In genomic region chr14:116771671-116772070, GRCm38 (mm10) we compare ENCODE assay signal across 32 mouse cellular contexts.
"Had no signal": no experiment of that assay in that cellular context is flagged by ENCODE, and none has a peak within 500 bp of the region (broad histone marks: within the 10 kb centered on the region; RNA-seq: fewer than 3 reads in every experiment).

No protein-coding gene starts in this region.

- H3K9me3 ChIP-seq: limb, embryonic 10.5 days; limb, embryonic 12.5 days; limb, embryonic 13.5 days; limb, embryonic 15.5 days; liver, embryonic 12.5 days; liver, embryonic 13.5 days; liver, embryonic 15.5 days; lung, embryonic 15.5 days; midbrain, embryonic 10.5 days; midbrain, embryonic 12.5 days; midbrain, embryonic 13.5 days; midbrain, embryonic 15.5 days; neural tube, embryonic 12.5 days had no signal

- DNase-seq: left cerebral cortex, postnatal 4 days; liver; liver, embryonic 13.5 days; liver, postnatal 0 days; lung, adult 18-20 months; lung, adult 2 months; lung, embryonic 14.5 days; lung, postnatal 10 days; lung, postnatal 14 days; lung, postnatal 36 days; lung, postnatal 4 days; midbrain, embryonic 14.5 days had no signal

- H3K36me3 ChIP-seq: limb, embryonic 10.5 days; limb, embryonic 12.5 days; limb, embryonic 13.5 days; limb, embryonic 15.5 days; liver, embryonic 12.5 days; liver, embryonic 13.5 days; liver, embryonic 15.5 days; lung, embryonic 15.5 days; midbrain, embryonic 10.5 days; midbrain, embryonic 12.5 days; midbrain, embryonic 13.5 days; midbrain, embryonic 15.5 days; neural tube, embryonic 12.5 days had no signal

- H3K27me3 ChIP-seq: limb, embryonic 12.5 days; limb, embryonic 13.5 days; limb, embryonic 15.5 days; liver, embryonic 12.5 days; liver, embryonic 13.5 days; liver, embryonic 15.5 days; lung, embryonic 15.5 days; megakaryocyte, embryonic 14.5 days; midbrain, embryonic 12.5 days; midbrain, embryonic 13.5 days; midbrain, embryonic 15.5 days; neural tube, embryonic 12.5 days had no signal

- H3K4me3 ChIP-seq: limb, embryonic 10.5 days; limb, embryonic 12.5 days; limb, embryonic 13.5 days; limb, embryonic 15.5 days; liver, embryonic 12.5 days; liver, embryonic 13.5 days; liver, embryonic 15.5 days; lung, embryonic 15.5 days; megakaryocyte, embryonic 14.5 days; midbrain, embryonic 10.5 days; midbrain, embryonic 12.5 days; midbrain, embryonic 13.5 days; midbrain, embryonic 15.5 days; myocyte; neural tube, embryonic 12.5 days had no signal

- H3K27ac ChIP-seq: limb, embryonic 10.5 days; limb, embryonic 12.5 days; limb, embryonic 13.5 days; limb, embryonic 15.5 days; liver, embryonic 12.5 days; liver, embryonic 13.5 days; liver, embryonic 14.5 days; liver, embryonic 15.5 days; lung, embryonic 15.5 days; macrophage; midbrain, embryonic 10.5 days; midbrain, embryonic 12.5 days; midbrain, embryonic 13.5 days; midbrain, embryonic 15.5 days; neural tube, embryonic 12.5 days had no signal

- ATAC-seq: liver, embryonic 12.5 days; liver, postnatal 0 days; lung, postnatal 0 days; midbrain, embryonic 13.5 days; midbrain, embryonic 15.5 days; midbrain, embryonic 16.5 days had no signal

- H3K4me2 ChIP-seq: limb, embryonic 12.5 days; limb, embryonic 13.5 days; limb, embryonic 15.5 days; liver, embryonic 11.5 days; liver, embryonic 12.5 days; liver, embryonic 13.5 days; liver, embryonic 15.5 days; lung, embryonic 14.5 days; lung, embryonic 15.5 days; midbrain, embryonic 11.5 days; midbrain, embryonic 12.5 days; midbrain, embryonic 13.5 days; midbrain, embryonic 15.5 days; neural tube, embryonic 12.5 days had no signal

- H3K9ac ChIP-seq: limb, embryonic 12.5 days; limb, embryonic 13.5 days; limb, embryonic 15.5 days; liver, embryonic 12.5 days; liver, embryonic 13.5 days; liver, embryonic 14.5 days; liver, embryonic 15.5 days; liver, postnatal 0 days; lung, embryonic 14.5 days; lung, embryonic 15.5 days; midbrain, embryonic 12.5 days; midbrain, embryonic 13.5 days; midbrain, embryonic 15.5 days; neural tube, embryonic 12.5 days had no signal

- H3K4me1 ChIP-seq: limb, embryonic 10.5 days; limb, embryonic 12.5 days; limb, embryonic 13.5 days; limb, embryonic 15.5 days; liver, embryonic 12.5 days; liver, embryonic 13.5 days; liver, embryonic 15.5 days; lung, embryonic 15.5 days; megakaryocyte, embryonic 14.5 days; midbrain, embryonic 10.5 days; midbrain, embryonic 12.5 days; midbrain, embryonic 13.5 days; midbrain, embryonic 15.5 days; neural tube, embryonic 12.5 days had no signal
